Mouse (Mus musculus) megakaryocyte, embryonic 14.5 days (primary cell): Measurements from ENCODE around the gene Poc5. TPM values are rescaled to one million over a fixed set of nuclear protein-coding genes. Genes with fewer than 3 reads are reported as not detected.
A peak's percentile ranks its signal among the peaks of the same experiment; 100 is the strongest.

Source experiments
- H3K27me3 ChIP-seq: replicated peaks from 2 replicates; pipeline ENCODE3; 2012; ENCODE audit warnings: inconsistent platforms
- H3K36me3 ChIP-seq: replicated peaks from 2 replicates; pipeline ENCODE3; 2012; ENCODE audit warnings: low read length, inconsistent platforms, mixed read lengths
- H3K4me1 ChIP-seq: 2 replicates; pipeline ENCODE4 v1.6.1; 2012; ENCODE audit warnings: inconsistent platforms
- H3K4me3 ChIP-seq: replicated peaks from 2 replicates; pipeline ENCODE3; 2012; ENCODE audit warnings: moderate library complexity, mild to moderate bottlenecking, inconsistent platforms
- H3K9me3 ChIP-seq: 2 replicates; pipeline ENCODE4 v1.6.1; 2012; ENCODE audit warnings: inconsistent platforms
- FLI1 ChIP-seq: IDR thresholded peaks from 2 replicates; pipeline ENCODE4 v1.6.1; 2012; ENCODE audit warnings: low read length, inconsistent platforms, mixed read lengths
- GATA1 ChIP-seq: IDR thresholded peaks from 3 replicates; pipeline ENCODE4 v1.6.1; 2012; ENCODE audit warnings: mixed read lengths, low read length, inconsistent platforms, borderline replicate concordance
- polyA plus RNA-seq: library from polyadenylated mRNA; stranded (reverse); fragments of >175 nt; gene quantifications from 2 replicates; pipeline ENCODE4 v1.2.3, GENCODE M21; 2012; ENCODE audit warnings: low replicate concordance; ENCODE audit not compliant: insufficient read depth

The Poc5 gene
- polyA plus RNA-seq = 0.41 and 0.72 TPM in 2 replicates

GRCm38 (mm10) chr13:96388042-96388888, at the start of gene Poc5:
TSS of gene Poc5 (plus strand) at chr13:96388294.
- Histone ChIP-seq H3K4me3 (peak within 1 kb of the TSS; percentile 95), H3K4me1 (peaks cover 17% of the 10 kb centered on the region), H3K9me3 (peaks cover 10% of the 10 kb centered on the region), H3K36me3 (peaks cover 33% of the 10 kb centered on the region), H3K27me3 (no peaks in the 10 kb centered on the region)
- TF ChIP-seq GATA1 = no peak
- 0 out of 2 replicates have a peak, but pooled peaks have one; percentile 13 for TF ChIP-seq FLI1

- Histone ChIP-seq H3K36me3 (no peaks in the 10 kb centered on the region), H3K4me1 (no peaks in the 10 kb centered on the region), H3K9me3 (peaks cover 4% of the 10 kb centered on the region), H3K4me3 (no peak overlapping the region), H3K27me3 (peaks cover 1% of the 10 kb centered on the region)
- TF ChIP-seq FLI1 (no peak), GATA1 (no peak)
Measured at GRCm38 (mm10) chr13:96341461-96341860, 46.6 kb upstream of the Poc5 start.

GRCm38 (mm10) chr13:96344778-96345177, 43.3 kb upstream of the Poc5 start:
- no peaks in the 10 kb centered on the region for H3K4me1 ChIP-seq
- H3K27me3 ChIP-seq = peaks cover 1% of the 10 kb centered on the region
- no peaks in the 10 kb centered on the region for H3K36me3 ChIP-seq
- TF ChIP-seq GATA1 (no peak), FLI1 (no peak)
- no peak overlapping the region for H3K4me3 ChIP-seq
- peaks cover 4% of the 10 kb centered on the region for H3K9me3 ChIP-seq

- Histone ChIP-seq H3K4me1 (no peaks in the 10 kb centered on the region), H3K9me3 (peaks cover 4% of the 10 kb centered on the region), H3K27me3 (no peaks in the 10 kb centered on the region), H3K36me3 (no peaks in the 10 kb centered on the region), H3K4me3 (no peak overlapping the region)
- no peak for TF ChIP-seq GATA1
- no peak for TF ChIP-seq FLI1
Measured at GRCm38 (mm10) chr13:96346581-96346980, 41.5 kb upstream of the Poc5 start.

- H3K4me1 ChIP-seq = no peaks in the 10 kb centered on the region
- no peaks in the 10 kb centered on the region for H3K27me3 ChIP-seq
- TF ChIP-seq GATA1 (no peak), FLI1 (no peak)
- H3K9me3 ChIP-seq = no peaks in the 10 kb centered on the region
- H3K4me3 ChIP-seq = no peak overlapping the region
- no peaks in the 10 kb centered on the region for H3K36me3 ChIP-seq
Measured at GRCm38 (mm10) chr13:96350207-96350606, 37.9 kb upstream of the Poc5 start.

GRCm38 (mm10) chr13:96351264-96351663, 36.8 kb upstream of the Poc5 start:
- Histone ChIP-seq H3K36me3 (no peaks in the 10 kb centered on the region), H3K9me3 (no peaks in the 10 kb centered on the region), H3K4me1 (no peaks in the 10 kb centered on the region), H3K4me3 (no peak overlapping the region), H3K27me3 (no peaks in the 10 kb centered on the region)
- TF ChIP-seq GATA1 (no peak), FLI1 (no peak)

GRCm38 (mm10) chr13:96375519-96375918, 12.6 kb upstream of the Poc5 start:
- no peak for TF ChIP-seq FLI1
- TF ChIP-seq GATA1 = no peak
- H3K27me3 ChIP-seq = no peaks in the 10 kb centered on the region
- no peaks in the 10 kb centered on the region for H3K36me3 ChIP-seq
- H3K4me1 ChIP-seq = peaks cover 3% of the 10 kb centered on the region
- H3K4me3 ChIP-seq = no peak overlapping the region
- peaks cover 8% of the 10 kb centered on the region for H3K9me3 ChIP-seq

GRCm38 (mm10) chr13:96376871-96377270, 11.2 kb upstream of the Poc5 start:
- no peak overlapping the region for H3K4me3 ChIP-seq
- H3K9me3 ChIP-seq = peaks cover 2% of the 10 kb centered on the region
- H3K27me3 ChIP-seq = no peaks in the 10 kb centered on the region
- H3K36me3 ChIP-seq = no peaks in the 10 kb centered on the region
- no peak for TF ChIP-seq FLI1
- TF ChIP-seq GATA1 = no peak
- H3K4me1 ChIP-seq = peaks cover 3% of the 10 kb centered on the region

- Histone ChIP-seq H3K4me1 (peaks cover 3% of the 10 kb centered on the region), H3K36me3 (no peaks in the 10 kb centered on the region)
- TF ChIP-seq FLI1 (no peak), GATA1 (no peak)
Measured at GRCm38 (mm10) chr13:96377883-96378282, 10.2 kb upstream of the Poc5 start.

GRCm38 (mm10) chr13:96389301-96389700, 1.2 kb downstream of the Poc5 start:
- no peaks in the 10 kb centered on the region for H3K27me3 ChIP-seq
- TF ChIP-seq GATA1 (no peak), FLI1 (no peak)
- H3K36me3 ChIP-seq = peaks cover 41% of the 10 kb centered on the region
- peaks cover 17% of the 10 kb centered on the region for H3K4me1 ChIP-seq
- peak overlapping the region; percentile 95 for H3K4me3 ChIP-seq
- H3K9me3 ChIP-seq = peaks cover 10% of the 10 kb centered on the region

More at GRCm38 (mm10) chr13:96377883-96378282, 10.2 kb upstream of the Poc5 start:
- peaks cover 2% of the 10 kb centered on the region for H3K27me3 ChIP-seq
- 0 out of 2 replicates have a peak, but pooled peaks cover 4% of the 10 kb centered on the region for H3K9me3 ChIP-seq
- no peak overlapping the region for H3K4me3 ChIP-seq
